Mouse (Mus musculus) ES-E14 (cell line): ENCODE measurements around the gene Anapc13. TPM values are rescaled to one million over a fixed set of nuclear protein-coding genes. Genes with fewer than 3 reads are reported as not detected.

Experiments
- DNase-seq: peaks from one replicate; pipeline ENCODE4 v3.0.0-alpha.2; 2013; ENCODE audit warnings: low read depth, low spot score
- H3K27ac ChIP-seq: 2 replicates; pipeline ENCODE4 v1.5.1; 2012; ENCODE audit warnings: low read depth, mild to moderate bottlenecking, low read length, moderate library complexity, mixed read lengths; ENCODE audit not compliant: poor library complexity, insufficient read depth, severe bottlenecking
- H3K36me3 ChIP-seq: 2 replicates; pipeline ENCODE4 v1.6.1; 2012; ENCODE audit warnings: mild to moderate bottlenecking, low read length, moderate library complexity, mixed read lengths; ENCODE audit not compliant: control insufficient read depth, poor library complexity, insufficient read depth, severe bottlenecking
- H3K4me1 ChIP-seq, 2 experiments: fragments of 150-350 bp in 1 of 2; sonication (generic) in 1 of 2; 2 replicates each; pipeline ENCODE4 v1.6.1; 2012; ENCODE audit warnings: low read length in 2 of 2, mild to moderate bottlenecking in 1 of 2, mixed read lengths in 1 of 2; ENCODE audit not compliant: control insufficient read depth in 2 of 2, insufficient read depth in 2 of 2, poor library complexity in 1 of 2
- H3K4me3 ChIP-seq, 2 experiments: fragments of 150-350 bp in 1 of 2; sonication (generic) in 1 of 2; 2 replicates each; pipeline ENCODE4 v1.5.1; 2012; ENCODE audit warnings: low read length in 2 of 2, low read depth in 1 of 2, mild to moderate bottlenecking in 1 of 2, mixed read lengths in 1 of 2; ENCODE audit not compliant: insufficient read depth in 1 of 2, poor library complexity in 1 of 2, severe bottlenecking in 1 of 2
- H3K9ac ChIP-seq: 2 replicates; pipeline ENCODE4 v1.6.1; 2012; ENCODE audit warnings: low read depth, mild to moderate bottlenecking, low read length, mixed read lengths; ENCODE audit not compliant: poor library complexity, insufficient read depth, severe bottlenecking
- H3K9me3 ChIP-seq: fragments of 150-350 bp; sonication (generic); 2 replicates; pipeline ENCODE4 v1.6.1; 2012; ENCODE audit warnings: low read depth, mild to moderate bottlenecking, low read length; ENCODE audit not compliant: control insufficient read depth, insufficient read depth
- CHD2 ChIP-seq: IDR thresholded peaks from 2 replicates; pipeline ENCODE4 v1.6.1; 2014; ENCODE audit warnings: mild to moderate bottlenecking, low read depth, low read length, inconsistent platforms
- HCFC1 ChIP-seq: IDR thresholded peaks from 2 replicates; pipeline ENCODE4 v1.6.1; 2012; ENCODE audit warnings: low read length, inconsistent platforms, borderline replicate concordance; ENCODE audit not compliant: insufficient read depth
- MAFK ChIP-seq: IDR thresholded peaks from 2 replicates; pipeline ENCODE4 v1.6.1; 2014; ENCODE audit warnings: mild to moderate bottlenecking, low read depth, low read length, inconsistent platforms; ENCODE audit not compliant: insufficient read depth
- ZC3H11A ChIP-seq: IDR thresholded peaks from 2 replicates; pipeline ENCODE4 v1.6.1; 2012; ENCODE audit warnings: low read depth, mild to moderate bottlenecking, inconsistent platforms, low read length, borderline replicate concordance
- ZNF384 ChIP-seq: IDR thresholded peaks from 2 replicates; pipeline ENCODE4 v1.6.1; 2012; ENCODE audit warnings: low read depth, low read length, inconsistent platforms
- in situ Hi-C, 2 experiments: fragments of 600-800 bp; cut with MboI; formaldehyde crosslinking; loops; one replicate each; pipeline ENCODE4 v1.15.1; 2025; ENCODE audit warnings: low sequenced_read_pairs in 2 of 2, inconsistent platforms in 1 of 2; ENCODE audit not compliant: unreplicated experiment in 2 of 2
- total RNA-seq: library from RNA; depleted of rRNA; stranded (reverse); fragments of 300-350 nt; gene quantifications from 2 replicates; pipeline ENCODE4 v1.2.3, GENCODE M21; 2012

The Anapc13 gene
- total RNA-seq, 1 experiment: 103 TPM

DNA sequence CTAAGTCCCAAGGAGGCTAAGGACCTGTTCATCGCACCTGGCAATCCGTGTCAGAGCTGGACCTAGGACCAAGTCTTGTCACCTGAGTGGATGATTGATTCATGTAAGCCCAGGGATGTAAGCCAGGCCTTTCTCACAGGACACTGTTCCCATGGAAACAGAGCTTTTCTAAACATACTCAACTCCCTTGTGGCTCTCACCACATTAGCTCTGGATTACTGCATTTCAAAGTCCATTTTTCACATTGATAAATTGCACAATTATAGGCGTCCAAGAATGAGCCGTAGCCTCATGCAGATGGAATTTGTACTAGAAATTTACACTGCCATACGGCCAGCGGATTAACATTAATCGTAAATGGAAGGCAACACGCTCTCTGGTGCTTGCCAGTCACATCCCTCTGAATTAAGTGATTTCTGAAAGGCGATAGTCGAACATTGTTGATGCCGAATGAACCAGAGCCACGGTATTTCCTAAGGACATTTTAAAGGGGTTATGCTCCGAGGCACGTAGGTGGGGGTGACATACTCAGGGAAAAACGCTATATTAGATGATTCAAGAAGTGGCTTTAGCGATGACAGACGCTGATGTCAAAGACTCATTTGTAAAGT, 23.9 kb downstream of the Anapc13 start:
- in situ Hi-C loops: no loop called here
- no peak for DNase-seq
- TF ChIP-seq MAFK (no peak), ZC3H11A (no peak), HCFC1 (no peak)

DNA sequence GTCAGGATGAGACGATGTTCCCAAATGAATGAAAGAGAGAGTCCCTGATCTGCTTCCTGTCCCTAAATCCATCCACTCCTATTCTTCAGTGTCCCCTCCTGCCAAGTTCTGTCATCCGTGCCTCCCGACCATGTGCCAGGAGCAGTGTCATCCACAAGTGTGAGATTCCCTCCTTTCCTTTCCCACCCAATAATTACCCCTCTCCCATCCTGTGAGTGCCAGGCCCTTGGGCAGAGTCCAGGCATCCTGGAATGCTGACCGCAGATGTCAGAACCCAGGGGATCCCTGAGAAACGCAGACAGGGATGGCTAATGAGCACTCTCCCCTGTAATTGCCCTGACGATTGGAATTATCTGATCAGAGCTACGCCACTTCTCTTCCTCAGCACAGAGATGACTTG, 24.5 kb downstream of the Anapc13 start:
- no peaks in the 10 kb centered on the region for H3K4me1 ChIP-seq
- H3K4me3 ChIP-seq: no peak overlapping the region
- DNase-seq: no peak
- no peaks in the 10 kb centered on the region for H3K36me3 ChIP-seq
- H3K27ac ChIP-seq: no peak overlapping the region
- in situ Hi-C loops: no loop called here
- no peak overlapping the region for H3K9ac ChIP-seq
- no peak for TF ChIP-seq ZC3H11A
- no peaks in the 10 kb centered on the region for H3K9me3 ChIP-seq

More for the DNA sequence above, 23.9 kb downstream of the Anapc13 start:
- Histone ChIP-seq H3K27ac (no peak overlapping the region), H3K9me3 (no peaks in the 10 kb centered on the region), H3K4me3 (no peak overlapping the region), H3K9ac (no peak overlapping the region), H3K4me1 (no peaks in the 10 kb centered on the region), H3K36me3 (no peaks in the 10 kb centered on the region)

DNA sequence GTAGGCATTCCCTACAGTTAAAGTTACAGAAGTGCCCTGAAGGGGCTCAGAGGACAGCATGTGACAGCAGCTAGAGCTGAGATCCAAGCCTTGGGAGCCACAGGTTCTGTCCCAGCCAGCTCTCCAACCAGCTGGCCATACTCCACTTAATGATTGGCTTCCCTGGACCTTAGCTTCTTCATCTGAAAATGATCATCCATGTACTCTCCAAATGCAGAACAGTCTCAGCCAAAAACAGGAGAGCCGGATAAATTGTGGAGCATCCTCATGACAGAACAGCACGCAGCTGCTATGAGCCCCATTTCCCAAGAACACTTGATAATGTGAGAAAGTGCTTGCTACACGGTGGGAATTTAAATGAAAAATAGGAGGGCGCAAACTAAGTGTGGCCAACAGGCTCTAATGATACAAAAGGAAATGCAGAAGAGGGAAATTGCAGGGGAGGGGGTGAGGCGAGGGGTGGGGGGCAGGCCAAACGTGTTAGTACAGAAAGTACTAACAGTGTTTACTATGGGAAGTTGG, 25.2 kb downstream of the Anapc13 start:
- Histone ChIP-seq H3K36me3 (no peaks in the 10 kb centered on the region), H3K4me3 (no peak overlapping the region), H3K9me3 (no peaks in the 10 kb centered on the region), H3K27ac (no peak overlapping the region), H3K4me1 (no peaks in the 10 kb centered on the region), H3K9ac (no peak overlapping the region)
- in situ Hi-C loops: no loop called here
- no peak for DNase-seq
- TF ChIP-seq HCFC1 (no peak), ZNF384 (no peak), MAFK (no peak), CHD2 (no peak), ZC3H11A (no peak)

DNA sequence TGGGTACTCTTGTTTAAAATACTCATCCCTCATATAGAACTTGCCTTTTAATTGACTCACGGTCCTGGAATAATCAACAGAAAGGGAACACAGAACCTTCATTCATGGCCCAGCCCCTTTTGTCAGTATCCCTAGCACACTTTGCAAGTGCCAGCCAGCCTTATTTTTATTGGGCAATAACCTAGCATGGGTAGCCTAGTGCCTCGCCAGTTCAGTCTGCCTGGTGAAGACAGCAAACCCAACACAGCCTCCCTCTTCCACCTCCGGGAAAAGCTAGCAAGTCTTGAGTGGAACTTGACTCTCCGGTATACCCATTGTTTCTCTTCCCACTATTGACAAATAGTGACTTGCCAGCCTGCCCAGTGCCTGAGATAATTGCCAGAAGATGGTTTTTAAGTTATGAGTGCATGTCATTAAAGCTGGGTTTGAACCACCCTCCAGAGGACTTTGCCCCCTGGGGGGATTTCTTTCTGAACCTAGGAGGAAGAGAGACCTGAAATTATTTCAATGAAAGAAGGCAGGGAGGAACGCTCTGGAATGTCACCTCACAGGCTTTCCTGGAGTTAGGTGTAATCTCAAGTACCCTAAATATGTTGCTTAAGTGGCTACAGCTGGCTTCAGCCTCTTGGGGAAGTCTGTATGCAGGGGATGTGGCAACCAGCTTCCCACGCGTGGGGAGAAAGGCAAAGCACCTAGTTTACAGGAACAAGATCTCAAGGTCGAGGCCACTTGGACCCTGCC, 30.4 kb downstream of the Anapc13 start:
- in situ Hi-C loops: no loop called here
- no peak for DNase-seq
- H3K27ac ChIP-seq: no peak overlapping the region
- H3K4me3 ChIP-seq: no peak overlapping the region
- no peaks in the 10 kb centered on the region for H3K4me1 ChIP-seq
- no peak overlapping the region for H3K9ac ChIP-seq
- H3K36me3 ChIP-seq: no peaks in the 10 kb centered on the region
- no peak for TF ChIP-seq HCFC1
- no peak for TF ChIP-seq ZC3H11A
- TF ChIP-seq CHD2: no peak
- no peak for TF ChIP-seq ZNF384
- no peak for TF ChIP-seq MAFK
- no peaks in the 10 kb centered on the region for H3K9me3 ChIP-seq

DNA sequence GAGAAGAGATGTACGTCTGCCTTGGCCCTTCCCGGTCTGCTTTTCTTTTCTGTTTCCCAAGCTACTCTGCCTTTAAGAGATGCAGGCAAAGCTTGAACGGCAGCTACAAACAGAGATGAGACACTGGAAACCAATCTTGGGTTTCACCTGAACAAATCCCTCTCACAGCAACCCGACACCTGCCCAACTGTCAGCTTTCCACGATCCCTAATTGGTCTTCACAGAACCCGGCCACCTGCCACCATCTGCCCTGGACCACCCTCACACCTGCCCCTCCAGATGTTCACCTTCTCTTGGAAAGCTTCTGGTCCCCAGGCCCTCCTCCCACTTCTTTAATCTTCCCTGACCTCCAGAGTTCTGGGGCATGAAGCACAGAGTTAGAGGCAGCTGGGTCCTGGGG, 42.0 kb downstream of the Anapc13 start:
- no peak overlapping the region for H3K9ac ChIP-seq
- H3K27ac ChIP-seq: no peak overlapping the region
- TF ChIP-seq ZNF384 (no peak), MAFK (no peak), HCFC1 (no peak), ZC3H11A (no peak)
- no peak for DNase-seq
- in situ Hi-C loops: no loop called here
- H3K4me1 ChIP-seq: peaks cover 2 to 9% of the 10 kb centered on the region in 2 experiments; a peak in 3 of 4 replicates
- no peaks in the 10 kb centered on the region for H3K9me3 ChIP-seq
- H3K4me3 ChIP-seq: no peak overlapping the region
- H3K36me3 ChIP-seq: no peaks in the 10 kb centered on the region
